Mouse (Mus musculus) WW6 (cell line): ENCODE data around the gene Stip1.
"Not testable (repeated sequence)": the region's sequence is repeated elsewhere in the genome, so short reads cannot be mapped to it uniquely, and the experiment has no call there.

Experiments
- DNase-seq: peaks from one replicate; pipeline ENCODE4 v3.0.0-alpha.2; 2013; ENCODE audit warnings: low read depth, low spot score

Stip1 gene

GRCm38 (mm10) chr19:7066034-7066827 lies 26.5 kb upstream of the Stip1 start:
- DNase-seq = no peak

- peak; percentile 70 for DNase-seq
These were observed 24.8 kb upstream of the Stip1 start for GRCm38 (mm10) chr19:7064571-7064970.

- DNase-seq = no peak
These were observed 23.1 kb upstream of the Stip1 start for GRCm38 (mm10) chr19:7062916-7063315.

GRCm38 (mm10) chr19:7062110-7062509 lies 22.3 kb upstream of the Stip1 start:
- DNase-seq = no peak

GRCm38 (mm10) chr19:7058541-7058940 lies 18.8 kb upstream of the Stip1 start:
- DNase-seq = no peak

- DNase-seq = peak; percentile 79
These were observed 18.0 kb upstream of the Stip1 start for GRCm38 (mm10) chr19:7057722-7058207.

GRCm38 (mm10) chr19:7057126-7057721 lies 17.5 kb upstream of the Stip1 start:
- no peak for DNase-seq

- peak; percentile 63 for DNase-seq
These were observed 16.7 kb upstream of the Stip1 start, which contains the start of gene Macrod1 for GRCm38 (mm10) chr19:7056248-7057087. Gene Macrod1, plus strand, starts transcription at chr19:7056810.

- DNase-seq = no peak
These were observed 15.4 kb upstream of the Stip1 start for GRCm38 (mm10) chr19:7055173-7055572.

- DNase-seq = no peak
These were observed 15.0 kb upstream of the Stip1 start for GRCm38 (mm10) chr19:7054772-7055171.

- DNase-seq = not testable (repeated sequence)
These were observed 13.6 kb upstream of the Stip1 start for GRCm38 (mm10) chr19:7053382-7053781.

GRCm38 (mm10) chr19:7044706-7045105 lies 4.9 kb upstream of the Stip1 start:
- no peak for DNase-seq

- DNase-seq = no peak
These were observed 4.5 kb upstream of the Stip1 start for GRCm38 (mm10) chr19:7044279-7044678.

GRCm38 (mm10) chr19:7041171-7041570 lies 1.4 kb upstream of the Stip1 start:
- no peak for DNase-seq

GRCm38 (mm10) chr19:7040637-7041130 lies 917 bp upstream of the Stip1 start:
- DNase-seq = no peak

- DNase-seq = no peak
These were observed 563 bp downstream of the Stip1 start for GRCm38 (mm10) chr19:7039088-7039720.

GRCm38 (mm10) chr19:7034006-7034405 lies 5.8 kb downstream of the Stip1 start:
- no peak for DNase-seq

GRCm38 (mm10) chr19:7029531-7029930 lies 10.2 kb downstream of the Stip1 start:
- DNase-seq = no peak

- no peak for DNase-seq
These were observed 19.5 kb downstream of the Stip1 start for GRCm38 (mm10) chr19:7020224-7020641.

GRCm38 (mm10) chr19:7019191-7019590 lies 20.6 kb downstream of the Stip1 start, which contains the start of gene Fermt3:
Gene Fermt3, minus strand, starts transcription at chr19:7019469.
- DNase-seq = no peak

GRCm38 (mm10) chr19:7018546-7018945 lies 21.2 kb downstream of the Stip1 start:
- no peak for DNase-seq
